Mouse (Mus musculus) stomach, embryonic 14.5 days (tissue): ENCODE results near the gene 0610010K14Rik. TPM values are rescaled to one million over a fixed set of nuclear protein-coding genes. Genes with fewer than 3 reads are reported as not detected.

Experiments
- ATAC-seq: fragments of 200-750 bp; cut with Nextera tagmentation; 2 replicates; pipeline ENCODE4 v1.8.0; 2017; ENCODE audit warnings: low read depth, moderate TSS enrichment; ENCODE audit not compliant: insufficient number of reproducible peaks, insufficient read depth, low FRiP score
- H3K27ac ChIP-seq: fragments of 300-500 bp; sonication (generic); 2 replicates; pipeline ENCODE4 v1.5.1; 2014; ENCODE audit warnings: mild to moderate bottlenecking, low read length, moderate library complexity, mixed read lengths
- H3K27me3 ChIP-seq: fragments of 300-500 bp; sonication (generic); 2 replicates; pipeline ENCODE4 v1.6.1; 2014; ENCODE audit warnings: low read length, control low read depth, mixed read lengths; ENCODE audit not compliant: control insufficient read depth, insufficient read depth
- H3K36me3 ChIP-seq: fragments of 300-500 bp; sonication (generic); 2 replicates; pipeline ENCODE4 v1.6.1; 2014; ENCODE audit warnings: mild to moderate bottlenecking, control low read depth, low read length, moderate library complexity, mixed read lengths; ENCODE audit not compliant: control insufficient read depth, insufficient read depth
- H3K4me1 ChIP-seq: fragments of 300-500 bp; sonication (generic); 2 replicates; pipeline ENCODE4 v1.6.1; 2014; ENCODE audit warnings: low read length, control low read depth, mixed read lengths; ENCODE audit not compliant: control insufficient read depth, insufficient read depth
- H3K4me2 ChIP-seq: fragments of 300-500 bp; sonication (generic); replicated peaks from 2 replicates; pipeline ENCODE4 v1.6.1; 2014; ENCODE audit warnings: low read depth, low read length, control low read depth
- H3K4me3 ChIP-seq: fragments of 300-500 bp; sonication (generic); 2 replicates; pipeline ENCODE4 v1.5.1; 2014; ENCODE audit warnings: low read depth, low read length, control low read depth
- H3K9ac ChIP-seq: fragments of 300-500 bp; sonication (generic); replicated peaks from 2 replicates; pipeline ENCODE4 v1.6.1; 2014; ENCODE audit warnings: low read depth, mild to moderate bottlenecking, control low read depth, low read length, moderate library complexity, mixed read lengths
- H3K9me3 ChIP-seq: fragments of 300-500 bp; sonication (generic); 2 replicates; pipeline ENCODE4 v1.6.1; 2016; ENCODE audit warnings: low read depth, low read length, control low read depth; ENCODE audit not compliant: control insufficient read depth
- WGBS: fragments of 180-500 bp; shearing (Covaris S2); extraction: QIAGEN DNeasy Blood & Tissue Kit; methylation state at CpG from one replicate; pipeline ENCODE4 v1.1.7; 2014; 5-methylcytosine and 5-hydroxymethylcytosine counted together
- polyA plus RNA-seq: library from polyadenylated mRNA; unstranded; fragments of >200 nt; fragmentation: Nextera tagmentation; extraction: Ambion mirVana; gene quantifications from 2 replicates; pipeline ENCODE4 v1.2.1, GENCODE M21; 2014

0610010K14Rik gene
- polyA plus RNA-seq, 1 experiment from 2014 or later = 167 TPM

DNA sequence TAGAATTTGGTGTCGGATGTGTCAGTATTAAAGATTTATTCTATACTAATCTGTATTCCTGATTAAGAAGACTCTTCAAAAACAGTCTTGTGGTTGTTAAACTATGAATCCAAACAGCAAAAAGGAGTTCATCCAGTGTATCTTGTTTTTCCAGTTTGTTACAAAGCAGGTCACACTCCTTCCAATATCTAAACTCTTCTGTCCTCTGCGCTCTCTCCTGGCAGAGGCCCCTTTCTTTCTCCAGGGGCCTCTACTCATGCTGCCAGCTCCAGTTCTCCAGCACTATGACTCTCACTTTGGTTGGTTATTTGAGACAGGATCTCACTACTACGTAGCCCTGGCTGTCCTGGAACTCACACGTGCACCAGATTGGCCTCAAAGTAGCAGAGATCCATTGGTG lies 28.1 kb upstream of the 0610010K14Rik start:
- Histone ChIP-seq H3K4me1 (no peaks in the 10 kb centered on the region), H3K4me2 (no peak overlapping the region), H3K27me3 (no peaks in the 10 kb centered on the region), H3K36me3 (no peaks in the 10 kb centered on the region), H3K9me3 (no peaks in the 10 kb centered on the region), H3K9ac (no peak overlapping the region), H3K27ac (no peak overlapping the region), H3K4me3 (no peak overlapping the region)
- 61% methylated on average over 4 of the region's 4 CpGs for WGBS
- ATAC-seq = no peak

DNA sequence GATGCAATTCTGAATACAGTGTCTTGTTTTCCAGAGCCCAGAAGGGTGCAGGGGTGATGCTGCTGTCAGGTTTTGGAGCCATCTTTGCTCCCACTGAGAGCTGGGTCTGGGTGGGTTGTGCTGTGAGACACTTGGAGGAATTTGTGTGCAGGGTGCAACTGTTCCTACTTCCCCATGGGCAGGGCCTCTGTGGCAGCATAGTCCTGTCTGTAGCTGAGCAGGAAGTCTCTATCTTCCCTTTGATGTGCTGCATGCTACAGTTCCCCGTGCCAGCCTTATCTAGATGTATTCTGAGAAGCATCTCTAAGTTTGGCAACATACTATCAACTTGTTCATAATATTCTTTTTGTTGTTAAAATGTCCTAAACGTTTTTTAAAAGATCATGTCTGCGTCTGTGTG lies 27.5 kb upstream of the 0610010K14Rik start:
- Histone ChIP-seq H3K27me3 (no peaks in the 10 kb centered on the region), H3K27ac (no peak overlapping the region), H3K4me1 (no peaks in the 10 kb centered on the region), H3K9me3 (no peaks in the 10 kb centered on the region), H3K9ac (no peak overlapping the region), H3K4me3 (no peak overlapping the region), H3K4me2 (no peak overlapping the region), H3K36me3 (no peaks in the 10 kb centered on the region)
- WGBS = 45% methylated on average over 3 of the region's 3 CpGs
- ATAC-seq = no peak

DNA sequence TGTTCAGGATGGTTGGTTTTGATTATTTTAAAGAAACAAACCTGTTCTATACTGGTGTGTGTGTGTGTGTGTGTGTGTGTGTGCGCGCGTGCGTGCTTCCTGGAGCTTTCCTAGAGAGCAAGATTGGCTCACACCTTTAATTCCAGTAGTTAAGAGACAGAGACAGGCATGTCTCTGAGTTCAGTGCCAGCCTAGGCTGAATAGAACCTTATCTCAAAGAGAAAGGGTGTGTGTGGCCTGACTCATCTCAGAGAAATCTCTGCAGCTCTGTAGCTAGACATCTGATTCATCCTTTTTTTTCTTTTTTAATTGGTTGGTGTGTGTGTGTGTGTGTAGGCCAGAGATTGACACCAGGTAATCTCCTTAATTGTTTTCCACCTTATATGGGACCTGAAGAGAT lies 21.3 kb upstream of the 0610010K14Rik start:
- H3K9ac ChIP-seq = no peak overlapping the region
- WGBS = 87% methylated on average over 4 of the region's 4 CpGs
- H3K27ac ChIP-seq = no peak overlapping the region
- H3K4me1 ChIP-seq = 0 out of 2 replicates have a peak, but pooled peaks cover 4% of the 10 kb centered on the region
- H3K4me3 ChIP-seq = no peak overlapping the region
- no peaks in the 10 kb centered on the region for H3K9me3 ChIP-seq
- no peak for ATAC-seq
- H3K27me3 ChIP-seq = 0 out of 2 replicates have a peak, but pooled peaks cover 3% of the 10 kb centered on the region
- no peak overlapping the region for H3K4me2 ChIP-seq
- H3K36me3 ChIP-seq = no peaks in the 10 kb centered on the region

DNA sequence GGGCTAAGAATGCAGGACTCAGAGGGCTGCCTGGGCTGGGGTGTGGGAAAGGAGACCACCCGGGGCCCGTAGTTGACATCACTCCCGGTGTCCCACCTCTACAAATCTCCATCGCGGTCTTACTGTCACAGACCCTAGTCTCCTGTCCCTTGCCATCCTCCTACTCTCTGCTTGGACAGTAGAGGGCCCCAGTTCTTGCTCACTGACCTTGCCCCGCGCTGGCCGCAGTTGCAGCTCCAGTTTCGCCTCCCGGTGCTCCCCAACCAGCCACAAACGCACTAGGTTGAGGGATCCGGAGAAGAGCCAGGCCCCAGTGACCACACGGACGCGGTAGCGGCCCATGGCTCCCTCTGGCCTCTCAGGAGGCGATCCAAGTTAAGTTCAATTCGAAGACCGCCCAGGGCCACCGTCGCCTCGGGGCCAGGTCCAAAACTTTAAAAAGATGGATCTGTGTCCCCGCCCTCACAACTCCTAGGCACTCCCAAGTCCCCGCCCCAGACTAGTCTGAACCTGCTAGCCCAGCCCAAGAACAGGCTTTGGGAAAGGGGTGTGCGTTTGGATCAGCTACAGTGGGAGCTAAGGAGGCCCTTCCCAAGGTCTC lies 17.3 kb upstream of the 0610010K14Rik start, which contains the start of gene Alox12:
Gene Alox12 (minus strand): TSS at position 423 of the 601 bp plus-strand sequence.
- WGBS = 2% methylated on average over 25 of the region's 25 CpGs
- Histone ChIP-seq H3K9me3 (no peaks in the 10 kb centered on the region), H3K36me3 (no peaks in the 10 kb centered on the region), H3K27ac (no peak within 1 kb of the TSS; the same call in 1 of the 2 replicates), H3K9ac (no peak within 1 kb of the TSS; the same call in 1 of the 2 replicates), H3K4me1 (0 out of 2 replicates have a peak, but pooled peaks cover 4% of the 10 kb centered on the region), H3K4me3 (peak within 1 kb of the TSS; percentile 27), H3K4me2 (peak within 1 kb of the TSS; percentile 45), H3K27me3 (0 out of 2 replicates have a peak, but pooled peaks cover 7% of the 10 kb centered on the region)
- peak; percentile 76 for ATAC-seq

DNA sequence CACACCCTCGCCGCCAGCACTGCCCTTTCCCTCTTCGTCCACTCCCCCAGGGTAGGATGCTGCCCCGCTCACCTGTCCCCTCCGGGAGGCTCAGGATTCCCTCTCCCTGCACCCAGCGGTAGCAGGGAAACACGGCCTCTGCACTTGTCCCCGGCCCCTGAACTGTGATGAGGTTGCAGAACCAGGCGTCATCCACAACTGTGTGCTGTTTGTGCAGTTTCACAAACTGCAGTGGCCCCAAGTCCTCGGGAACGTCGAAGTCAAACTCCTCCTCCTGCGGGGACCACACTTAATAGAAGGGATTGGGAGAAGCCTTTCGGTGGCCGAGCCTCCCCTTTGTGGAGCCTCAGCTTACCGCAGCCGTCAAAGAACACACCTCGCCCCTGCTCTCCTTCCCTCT lies 16.6 kb upstream of the 0610010K14Rik start:
- no peak for ATAC-seq
- H3K27me3 ChIP-seq = 0 out of 2 replicates have a peak, but pooled peaks cover 7% of the 10 kb centered on the region
- H3K36me3 ChIP-seq = no peaks in the 10 kb centered on the region
- H3K4me3 ChIP-seq = peak overlapping the region; percentile 27
- H3K9ac ChIP-seq = no peak overlapping the region
- peak overlapping the region; percentile 45 for H3K4me2 ChIP-seq
- 0 out of 2 replicates have a peak, but pooled peaks cover 4% of the 10 kb centered on the region for H3K4me1 ChIP-seq
- no peaks in the 10 kb centered on the region for H3K9me3 ChIP-seq
- WGBS = 6% methylated on average over 18 of the region's 18 CpGs
- no peak overlapping the region for H3K27ac ChIP-seq

DNA sequence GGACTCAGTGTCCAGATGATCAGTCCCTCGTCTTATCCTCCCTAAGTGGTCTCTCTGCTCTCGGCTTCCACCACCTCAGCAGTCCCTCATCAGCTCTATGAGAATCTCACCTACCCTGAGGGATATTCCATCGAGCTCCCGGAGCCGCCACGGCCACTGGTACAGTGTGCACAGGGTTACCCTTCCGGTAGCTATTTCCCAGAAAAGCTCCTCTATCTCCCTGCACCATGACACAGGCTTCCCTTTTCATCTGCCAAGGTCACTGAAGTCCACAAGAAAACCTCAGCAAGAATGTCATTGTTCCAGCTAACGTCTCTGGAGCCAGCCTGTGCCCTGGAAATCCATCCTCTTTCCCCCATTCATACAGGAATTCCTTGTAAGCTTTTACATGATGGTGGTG lies 14.1 kb upstream of the 0610010K14Rik start:
- Histone ChIP-seq H3K27ac (no peak overlapping the region), H3K4me2 (no peak overlapping the region), H3K36me3 (no peaks in the 10 kb centered on the region), H3K4me3 (no peak overlapping the region), H3K4me1 (0 out of 2 replicates have a peak, but pooled peaks cover 4% of the 10 kb centered on the region), H3K9me3 (no peaks in the 10 kb centered on the region), H3K9ac (no peak overlapping the region), H3K27me3 (0 out of 2 replicates have a peak, but pooled peaks cover 7% of the 10 kb centered on the region)
- no peak for ATAC-seq
- WGBS = 77% methylated on average over 8 of the region's 8 CpGs

DNA sequence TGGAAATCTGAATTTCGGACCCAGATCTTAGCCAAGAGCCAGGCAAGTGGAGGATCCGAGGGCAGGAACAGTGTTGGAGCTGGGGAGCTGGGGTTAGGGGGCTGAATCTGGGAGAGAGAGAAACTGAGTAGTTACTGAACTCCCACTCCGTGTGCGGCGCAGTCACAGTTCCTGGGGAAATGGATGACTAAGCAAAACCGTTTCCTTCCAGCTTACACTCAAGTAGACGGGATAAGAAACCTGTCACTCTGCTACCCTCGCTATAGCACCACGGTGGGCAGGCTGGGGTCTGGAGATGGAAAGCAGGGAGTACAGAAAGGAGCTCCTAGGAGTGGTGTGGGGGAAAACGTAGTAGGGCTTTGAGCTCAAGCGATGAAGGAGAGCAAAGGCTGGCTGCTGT lies 12.4 kb upstream of the 0610010K14Rik start:
- ATAC-seq = no peak
- Histone ChIP-seq H3K4me1 (0 out of 2 replicates have a peak, but pooled peaks cover 4% of the 10 kb centered on the region), H3K4me2 (no peak overlapping the region), H3K36me3 (no peaks in the 10 kb centered on the region), H3K9ac (no peak overlapping the region), H3K27ac (no peak overlapping the region), H3K9me3 (no peaks in the 10 kb centered on the region), H3K27me3 (0 out of 2 replicates have a peak, but pooled peaks cover 7% of the 10 kb centered on the region), H3K4me3 (no peak overlapping the region)
- WGBS = 72% methylated on average over 11 of the region's 11 CpGs

DNA sequence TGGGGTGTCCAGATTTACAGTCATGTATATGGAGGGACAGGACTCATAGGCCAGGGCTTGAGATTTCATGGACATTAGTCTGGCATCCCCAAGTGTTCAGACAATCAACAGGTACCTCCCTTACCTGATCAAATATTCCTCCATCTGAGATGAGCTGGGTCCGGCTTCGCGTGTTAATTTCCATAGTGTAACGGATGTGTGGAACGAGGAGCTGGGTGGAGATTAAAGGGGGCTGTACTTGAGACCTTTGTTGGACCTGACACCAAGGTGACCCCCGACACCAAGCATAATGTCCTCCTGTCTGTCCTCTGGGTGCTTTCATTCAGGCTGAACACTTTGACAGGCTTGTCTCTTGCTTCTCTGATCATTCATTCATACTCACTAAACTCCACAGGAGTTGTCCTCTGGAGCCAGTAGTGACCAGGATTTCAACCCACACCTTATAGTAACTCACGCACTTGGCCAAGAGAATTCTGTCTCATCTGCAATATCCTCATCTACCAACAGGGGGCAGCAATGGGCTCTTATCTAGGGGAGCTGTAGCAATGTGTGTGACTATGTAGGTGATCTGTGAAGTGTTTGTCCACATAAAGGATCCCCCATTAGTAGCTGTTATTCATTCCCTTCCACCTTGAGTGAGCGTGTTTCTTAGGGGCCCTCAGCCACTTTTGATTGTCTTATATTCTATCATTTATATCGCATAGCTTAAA lies 9.6 kb upstream of the 0610010K14Rik start:
- WGBS = 52% methylated on average over 9 of the region's 9 CpGs
- Histone ChIP-seq H3K9me3 (no peaks in the 10 kb centered on the region), H3K36me3 (no peaks in the 10 kb centered on the region), H3K4me1 (no peaks in the 10 kb centered on the region), H3K9ac (no peak overlapping the region), H3K27me3 (no peaks in the 10 kb centered on the region), H3K4me2 (no peak overlapping the region), H3K27ac (no peak overlapping the region), H3K4me3 (no peak overlapping the region)
- ATAC-seq = no peak
